Mouse (Mus musculus) stomach, postnatal 0 days (tissue): ENCODE results near the gene Emc8. TPM values are rescaled to one million over a fixed set of nuclear protein-coding genes. Genes with fewer than 3 reads are reported as not detected.

Source experiments
- ATAC-seq: fragments of 200-750 bp; cut with Nextera tagmentation; 2 replicates; pipeline ENCODE4 v1.8.0; 2017; ENCODE audit not compliant: low FRiP score, low TSS enrichment
- DNase-seq: peaks from one replicate; pipeline ENCODE4 v3.0.0-alpha.2; 2016; ENCODE audit warnings: low spot score
- H3K27ac ChIP-seq: fragments of 300-500 bp; sonication (generic); replicated peaks from 2 replicates; pipeline ENCODE4 v1.5.1; 2014; ENCODE audit warnings: mild to moderate bottlenecking, control low read depth
- H3K27me3 ChIP-seq: fragments of 300-500 bp; sonication (generic); 2 replicates; pipeline ENCODE4 v1.6.1; 2014; ENCODE audit warnings: low read length; ENCODE audit not compliant: control insufficient read depth, insufficient read depth
- H3K36me3 ChIP-seq: fragments of 300-500 bp; sonication (generic); 2 replicates; pipeline ENCODE4 v1.6.1; 2014; ENCODE audit warnings: low read length, mixed read lengths; ENCODE audit not compliant: control insufficient read depth, insufficient read depth
- H3K4me1 ChIP-seq: fragments of 300-500 bp; sonication (generic); replicated peaks from 2 replicates; pipeline ENCODE4 v1.6.1; 2014; ENCODE audit warnings: antibody characterized with exemption; ENCODE audit not compliant: control insufficient read depth, insufficient read depth
- H3K4me2 ChIP-seq: fragments of 300-500 bp; sonication (generic); replicated peaks from 2 replicates; pipeline ENCODE4 v1.6.1; 2014; ENCODE audit warnings: low read depth, mild to moderate bottlenecking, control low read depth, moderate library complexity
- H3K4me3 ChIP-seq: fragments of 300-500 bp; sonication (generic); 2 replicates; pipeline ENCODE4 v1.5.1; 2014; ENCODE audit warnings: low read depth, low read length, control low read depth
- H3K9ac ChIP-seq: fragments of 300-500 bp; sonication (generic); 2 replicates; pipeline ENCODE4 v1.6.1; 2014; ENCODE audit warnings: mild to moderate bottlenecking, low read length, control low read depth, mixed read lengths
- H3K9me3 ChIP-seq: fragments of 300-500 bp; sonication (generic); 2 replicates; pipeline ENCODE4 v1.6.1; 2016; ENCODE audit warnings: low read length; ENCODE audit not compliant: control insufficient read depth
- CTCF ChIP-seq: IDR thresholded peaks from 2 replicates; pipeline ENCODE4 v1.5.1; 2016; ENCODE audit warnings: antibody characterized with exemption, low read depth, mild to moderate bottlenecking, moderate library complexity
- EP300 ChIP-seq: optimal IDR thresholded peaks from 2 replicates; pipeline ENCODE3; 2016; ENCODE audit warnings: antibody characterized with exemption
- WGBS: fragments of 180-500 bp; shearing (Covaris S2); extraction: QIAGEN DNeasy Blood & Tissue Kit; methylation state at CpG from one replicate; pipeline ENCODE4 v1.1.7; 2014; 5-methylcytosine and 5-hydroxymethylcytosine counted together
- polyA plus RNA-seq: library from polyadenylated mRNA; unstranded; fragments of >200 nt; fragmentation: Nextera tagmentation; extraction: Ambion mirVana; gene quantifications from 2 replicates; pipeline ENCODE4 v1.2.1, GENCODE M21; 2015

Gene Emc8
- polyA plus RNA-seq, 1 experiment from 2014 or later: 162 TPM

GRCm38 (mm10) chr8:120623608-120624007 lies 44.8 kb downstream of the Emc8 start:
- WGBS: 41% methylated on average over 2 of the region's 2 CpGs
- H3K4me1 ChIP-seq: no peaks in the 10 kb centered on the region
- H3K27ac ChIP-seq: no peak overlapping the region
- H3K4me2 ChIP-seq: no peak overlapping the region
- no peak overlapping the region for H3K4me3 ChIP-seq
- TF ChIP-seq CTCF (no peak), EP300 (no peak)
- H3K9me3 ChIP-seq: no peaks in the 10 kb centered on the region
- H3K36me3 ChIP-seq: no peaks in the 10 kb centered on the region
- no peaks in the 10 kb centered on the region for H3K27me3 ChIP-seq
- ATAC-seq (no peak), DNase-seq (no peak)
- H3K9ac ChIP-seq: no peak overlapping the region

GRCm38 (mm10) chr8:120622161-120622560 lies 46.2 kb downstream of the Emc8 start:
- TF ChIP-seq EP300: no peak
- TF ChIP-seq CTCF: no peak
- 68% methylated on average over 14 of the region's 14 CpGs for WGBS
- Histone ChIP-seq H3K9ac (no peak overlapping the region), H3K27ac (no peak overlapping the region), H3K36me3 (no peaks in the 10 kb centered on the region), H3K27me3 (no peaks in the 10 kb centered on the region), H3K4me2 (no peak overlapping the region), H3K4me1 (no peaks in the 10 kb centered on the region), H3K9me3 (no peaks in the 10 kb centered on the region), H3K4me3 (no peak overlapping the region)
- DNase-seq (no peak), ATAC-seq (no peak)

- H3K4me3 ChIP-seq: no peak overlapping the region
- H3K4me2 ChIP-seq: no peak overlapping the region
- no peak overlapping the region for H3K27ac ChIP-seq
- TF ChIP-seq EP300: no peak
- no peak for TF ChIP-seq CTCF
- no peaks in the 10 kb centered on the region for H3K27me3 ChIP-seq
- H3K36me3 ChIP-seq: no peaks in the 10 kb centered on the region
- no peaks in the 10 kb centered on the region for H3K9me3 ChIP-seq
- no peaks in the 10 kb centered on the region for H3K4me1 ChIP-seq
- H3K9ac ChIP-seq: no peak overlapping the region
- ATAC-seq (no peak), DNase-seq (no peak)
- 51% methylated on average over 7 of the region's 7 CpGs for WGBS
Observed at GRCm38 (mm10) chr8:120620441-120620840, 47.9 kb downstream of the Emc8 start.

GRCm38 (mm10) chr8:120619235-120620180 lies 48.9 kb downstream of the Emc8 start:
- no peak for ATAC-seq

GRCm38 (mm10) chr8:120618110-120618509 lies 50.3 kb downstream of the Emc8 start:
- DNase-seq (peak; percentile 78), ATAC-seq (peak; percentile 30; the same call in 1 of the 2 replicates)
- H3K27ac ChIP-seq: no peak overlapping the region
- WGBS: 4% methylated on average over 6 of the region's 6 CpGs
- H3K9ac ChIP-seq: no peak overlapping the region
- H3K27me3 ChIP-seq: no peaks in the 10 kb centered on the region
- no peaks in the 10 kb centered on the region for H3K4me1 ChIP-seq
- no peak overlapping the region for H3K4me3 ChIP-seq
- TF ChIP-seq CTCF: peak; percentile 92
- TF ChIP-seq EP300: no peak
- no peaks in the 10 kb centered on the region for H3K9me3 ChIP-seq
- H3K36me3 ChIP-seq: no peaks in the 10 kb centered on the region
- no peak overlapping the region for H3K4me2 ChIP-seq

More at GRCm38 (mm10) chr8:120619235-120620180, 48.9 kb downstream of the Emc8 start:
- Histone ChIP-seq H3K36me3 (no peaks in the 10 kb centered on the region), H3K27me3 (no peaks in the 10 kb centered on the region), H3K27ac (no peak overlapping the region), H3K4me2 (no peak overlapping the region), H3K9me3 (no peaks in the 10 kb centered on the region), H3K4me1 (no peaks in the 10 kb centered on the region), H3K4me3 (no peak overlapping the region), H3K9ac (no peak overlapping the region)
- TF ChIP-seq CTCF: no peak
- TF ChIP-seq EP300: no peak
- DNase-seq: no peak
- 76% methylated on average over 11 of the region's 11 CpGs for WGBS
